Mouse (Mus musculus) G1E (cell line): ENCODE results near the gene Dapp1. TPM values are rescaled to one million over a fixed set of nuclear protein-coding genes. Genes with fewer than 3 reads are reported as not detected.

Source experiments
- ATAC-seq: 2 replicates; pipeline ENCODE4 v1.8.0; 2016; ENCODE audit warnings: mild to moderate bottlenecking; ENCODE audit not compliant: insufficient number of reproducible peaks, poor library complexity, low FRiP score, severe bottlenecking; ENCODE audit errors: extremely low read depth
- DNase-seq: peaks from one replicate; pipeline ENCODE4 v3.0.0; 2012; ENCODE audit warnings: low spot score
- H3K27me3 ChIP-seq: 2 replicates; pipeline ENCODE4 v1.6.1; 2012; ENCODE audit warnings: mild to moderate bottlenecking, low read length, inconsistent platforms; ENCODE audit not compliant: insufficient read depth
- H3K36me3 ChIP-seq: replicated peaks from 2 replicates; pipeline ENCODE3; 2012; ENCODE audit warnings: mild to moderate bottlenecking, inconsistent platforms
- H3K4me1 ChIP-seq: 2 replicates; pipeline ENCODE4 v1.6.1; 2012; ENCODE audit warnings: low read depth, low read length, inconsistent platforms, mixed read lengths; ENCODE audit not compliant: insufficient read depth
- H3K4me3 ChIP-seq: 2 replicates; pipeline ENCODE4 v1.5.1; 2012; ENCODE audit warnings: low read depth, mild to moderate bottlenecking, inconsistent platforms, low read length, moderate library complexity, mixed read lengths
- H3K9me3 ChIP-seq: replicated peaks from 2 replicates; pipeline ENCODE4 v1.6.1; 2012; ENCODE audit warnings: inconsistent platforms
- CTCF ChIP-seq: IDR thresholded peaks from 2 replicates; pipeline ENCODE4 v1.5.1; 2012; ENCODE audit warnings: low read depth, low read length, inconsistent platforms, mixed read lengths
- GATA1 ChIP-seq: IDR thresholded peaks from 2 replicates; pipeline ENCODE4 v1.6.1; 2012; ENCODE audit warnings: borderline replicate concordance, low read length, inconsistent platforms, mixed read lengths
- GATA2 ChIP-seq: IDR thresholded peaks from 2 replicates; pipeline ENCODE4 v1.6.1; 2012; ENCODE audit warnings: low read depth, low read length, inconsistent platforms, borderline replicate concordance
- POLR2AphosphoS5 ChIP-seq: IDR thresholded peaks from 2 replicates; pipeline ENCODE4 v1.6.1; 2012; ENCODE audit warnings: low read depth, low read length, inconsistent platforms; ENCODE audit not compliant: insufficient replicate concordance
- TAL1 ChIP-seq: conservative IDR thresholded peaks from 2 replicates; pipeline ENCODE4 v1.6.1; 2012; ENCODE audit warnings: low read depth, low read length, inconsistent platforms, mixed read lengths
- polyA plus RNA-seq: library from polyadenylated mRNA; stranded (reverse); fragments of >175 nt; gene quantifications from 2 replicates; pipeline ENCODE4 v1.2.3, GENCODE M21; 2012
- total RNA-seq, 2 experiments: library from RNA; stranded (forward) in 1 of 2; stranded (reverse) in 1 of 2; fragments of 200-1000 nt in 1 of 2; fragments of >200 nt in 1 of 2; fragmentation: Nextera tagmentation in 1 of 2; gene quantifications; 2 replicates each; pipeline ENCODE4 v1.2.3; 2014 to 2017

Dapp1 gene
- total and polyA plus RNA-seq, 3 experiments = 37.2 to 441 (median 301) TPM

DNA sequence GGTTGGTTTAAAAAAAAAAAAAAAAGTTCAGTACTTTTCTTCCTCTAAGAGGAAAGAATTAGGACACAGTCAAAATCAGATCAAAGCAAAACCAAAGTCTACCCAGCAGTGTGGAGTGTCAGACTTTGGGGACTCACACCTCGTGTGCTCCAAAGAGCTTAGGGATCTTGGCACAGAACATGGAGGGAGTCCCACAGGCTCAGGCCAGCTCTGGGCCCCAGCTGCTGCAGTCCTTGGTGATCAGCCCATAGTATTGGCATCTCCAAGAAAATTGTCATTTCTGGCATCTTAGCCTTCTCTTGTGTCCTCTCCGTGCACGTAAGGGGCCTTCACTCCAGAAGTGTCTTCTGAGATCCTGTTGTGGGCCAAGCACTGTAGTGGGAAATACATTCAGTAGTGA, 90.3 kb downstream of the Dapp1 start:
- DNase-seq (no peak), ATAC-seq (no peak)
- peaks cover 74% of the 10 kb centered on the region for H3K36me3 ChIP-seq
- H3K4me3 ChIP-seq = no peak overlapping the region; the same call in 1 of the 2 replicates
- TF ChIP-seq GATA2 (no peak), GATA1 (no peak), TAL1 (no peak), CTCF (no peak), POLR2AphosphoS5 (no peak)
- H3K4me1 ChIP-seq = peaks cover 14% of the 10 kb centered on the region
- peaks cover 3% of the 10 kb centered on the region for H3K9me3 ChIP-seq
- H3K27me3 ChIP-seq = no peaks in the 10 kb centered on the region

DNA sequence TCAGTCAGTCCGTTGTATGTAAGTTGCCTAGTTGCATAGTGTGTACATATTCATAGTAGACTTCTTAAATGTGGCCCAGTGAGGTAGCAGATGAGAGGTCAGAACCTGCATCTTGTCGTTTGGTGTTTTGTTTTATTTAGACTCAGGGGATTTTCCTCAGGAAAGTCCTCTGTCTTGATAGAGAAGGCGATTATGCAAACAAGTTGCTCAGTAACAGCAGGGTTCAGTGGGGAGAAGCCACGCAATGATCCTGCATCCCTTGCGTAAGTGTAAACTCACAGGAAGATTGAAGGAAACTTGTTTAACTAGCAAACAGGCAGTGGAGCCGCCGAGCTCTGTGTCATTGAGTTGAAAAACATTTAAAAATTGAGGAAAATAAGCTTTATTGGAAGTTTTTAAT, 93.4 kb downstream of the Dapp1 start:
- DNase-seq = no peak
- no peak for ATAC-seq
- peaks cover 59% of the 10 kb centered on the region for H3K36me3 ChIP-seq
- H3K4me1 ChIP-seq = peaks cover 12% of the 10 kb centered on the region
- no peak overlapping the region for H3K4me3 ChIP-seq
- H3K9me3 ChIP-seq = peaks cover 3% of the 10 kb centered on the region
- no peak for TF ChIP-seq GATA1
- TF ChIP-seq GATA2 = no peak
- no peak for TF ChIP-seq CTCF
- no peak for TF ChIP-seq POLR2AphosphoS5
- TF ChIP-seq TAL1 = no peak
- H3K27me3 ChIP-seq = no peaks in the 10 kb centered on the region

DNA sequence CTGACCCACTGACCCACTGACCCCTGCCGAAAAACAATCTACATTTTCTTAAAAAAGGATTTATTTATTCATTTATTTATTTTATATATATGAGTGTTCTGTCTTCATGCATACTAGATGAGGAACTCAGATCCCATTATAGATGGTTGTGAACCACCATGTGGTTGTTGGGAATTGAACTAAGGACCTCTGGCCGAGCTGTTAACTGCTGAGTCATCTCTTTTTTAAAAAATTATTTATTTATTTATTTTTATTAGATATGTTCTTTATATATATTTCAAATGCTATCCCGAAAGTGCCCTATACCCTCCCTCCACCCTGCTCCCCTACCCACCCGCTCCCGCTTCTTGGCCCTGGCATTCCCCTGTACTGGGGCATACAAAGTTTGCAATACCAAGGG, 100.3 kb downstream of the Dapp1 start:
- Histone ChIP-seq H3K36me3 (peaks cover 29% of the 10 kb centered on the region), H3K4me1 (peaks cover 18% of the 10 kb centered on the region), H3K4me3 (no peak overlapping the region), H3K9me3 (no peaks in the 10 kb centered on the region), H3K27me3 (no peaks in the 10 kb centered on the region)
- no peak for TF ChIP-seq CTCF
- TF ChIP-seq TAL1 = no peak
- no peak for TF ChIP-seq GATA2
- TF ChIP-seq GATA1 = no peak
- no peak for TF ChIP-seq POLR2AphosphoS5
- ATAC-seq (no peak), DNase-seq (no peak)

Other genes with a start within 250 kb of the Dapp1 start
- gene H2afz, start 117.1 kb downstream of the Dapp1 start, total RNA-seq (2014; fragmentation: Nextera tagmentation) = 814 and 860 TPM in 2 replicates
- 3,552 and 3,752 TPM in 2 replicates for gene H2afz, start 117.1 kb downstream of the Dapp1 start, total RNA-seq (2017)
- gene H2afz, start 117.1 kb downstream of the Dapp1 start, polyA plus RNA-seq = 3,787 and 4,050 TPM in 2 replicates
- gene Dnajb14, start 113.9 kb downstream of the Dapp1 start, total RNA-seq (2014; fragmentation: Nextera tagmentation) = 23.8 and 27.8 TPM in 2 replicates
- 13.0 and 14.4 TPM in 2 replicates for gene Dnajb14, start 113.9 kb downstream of the Dapp1 start, total RNA-seq (2017)
- 2.0 and 2.4 TPM in 2 replicates for gene Dnajb14, start 113.9 kb downstream of the Dapp1 start, polyA plus RNA-seq
- gene Lamtor3, start 63.0 kb downstream of the Dapp1 start, total RNA-seq (2014; fragmentation: Nextera tagmentation) = 152 and 187 TPM in 2 replicates
- 233 and 234 TPM in 2 replicates for gene Lamtor3, start 63.0 kb downstream of the Dapp1 start, total RNA-seq (2017)
- 27.0 and 38.4 TPM in 2 replicates for gene Lamtor3, start 63.0 kb downstream of the Dapp1 start, polyA plus RNA-seq
- gene 1110002E22Rik, start 83.5 kb upstream of the Dapp1 start, total RNA-seq (2014; fragmentation: Nextera tagmentation) = not detected in 2 replicates
- under 0.01 and 0.06 TPM in 2 replicates for gene 1110002E22Rik, start 83.5 kb upstream of the Dapp1 start, total RNA-seq (2017)
- gene 1110002E22Rik, start 83.5 kb upstream of the Dapp1 start, polyA plus RNA-seq = 0.02 TPM in 2 replicates
- not detected in 2 replicates for gene Gm5105, start 85.8 kb upstream of the Dapp1 start, total RNA-seq (2014; fragmentation: Nextera tagmentation)
- 0.11 and 0.12 TPM in 2 replicates for gene Gm5105, start 85.8 kb upstream of the Dapp1 start, total RNA-seq (2017)
- not detected in 2 replicates for gene Gm5105, start 85.8 kb upstream of the Dapp1 start, polyA plus RNA-seq
- 18.7 and 24.9 TPM in 2 replicates for gene Trmt10a, start 161.9 kb upstream of the Dapp1 start, total RNA-seq (2014; fragmentation: Nextera tagmentation)
- gene Trmt10a, start 161.9 kb upstream of the Dapp1 start, total RNA-seq (2017) = 11.8 and 15.9 TPM in 2 replicates
- 3.6 and 4.6 TPM in 2 replicates for gene Trmt10a, start 161.9 kb upstream of the Dapp1 start, polyA plus RNA-seq
- 7.2 and 8.0 TPM in 2 replicates for gene Mttp, start 163.4 kb upstream of the Dapp1 start, total RNA-seq (2014; fragmentation: Nextera tagmentation)
- 2.7 and 3.4 TPM in 2 replicates for gene Mttp, start 163.4 kb upstream of the Dapp1 start, total RNA-seq (2017)
- gene Mttp, start 163.4 kb upstream of the Dapp1 start, polyA plus RNA-seq = 0.23 and 0.42 TPM in 2 replicates
- not detected in 2 replicates for gene 4930579F01Rik, start 212.3 kb upstream of the Dapp1 start, total RNA-seq (2014; fragmentation: Nextera tagmentation)
- 0.12 TPM in 1 of 2 replicates, not detected in the other for gene 4930579F01Rik, start 212.3 kb upstream of the Dapp1 start, total RNA-seq (2017)
- not detected in 2 replicates for gene 4930579F01Rik, start 212.3 kb upstream of the Dapp1 start, polyA plus RNA-seq
- not detected in 2 replicates for gene Adh7, start 236.2 kb upstream of the Dapp1 start, total RNA-seq (2014; fragmentation: Nextera tagmentation)
- gene Adh7, start 236.2 kb upstream of the Dapp1 start, total RNA-seq (2017) = 0.05 and 0.06 TPM in 2 replicates
- gene Adh7, start 236.2 kb upstream of the Dapp1 start, polyA plus RNA-seq = not detected in 2 replicates